Mouse (Mus musculus): ENCODE measurements around the gene Itgb5.

GRCm38 (mm10) chr16:33908239-33908638 lies 78.8 kb downstream of the Itgb5 start:
- TF ChIP-seq CTCF (IDR thresholded peaks at IDR 0.05; ENCODE audit: low read depth, low read length): no peak
- no peak for TF ChIP-seq POLR2A (IDR thresholded peaks at IDR 0.05; ENCODE audit: borderline replicate concordance, low read depth, low read length)

All from bone marrow macrophage, adult 2 months (primary cell).